Mouse (Mus musculus) G1E (cell line): Measurements from ENCODE around the gene Otop3.

ENCODE experiments used
- CTCF ChIP-seq: IDR thresholded peaks from 2 replicates; pipeline ENCODE4 v1.5.1; 2012; ENCODE audit warnings: low read depth, low read length, inconsistent platforms, mixed read lengths
- POLR2AphosphoS5 ChIP-seq: IDR thresholded peaks from 2 replicates; pipeline ENCODE4 v1.6.1; 2012; ENCODE audit warnings: low read depth, low read length, inconsistent platforms; ENCODE audit not compliant: insufficient replicate concordance

DNA sequence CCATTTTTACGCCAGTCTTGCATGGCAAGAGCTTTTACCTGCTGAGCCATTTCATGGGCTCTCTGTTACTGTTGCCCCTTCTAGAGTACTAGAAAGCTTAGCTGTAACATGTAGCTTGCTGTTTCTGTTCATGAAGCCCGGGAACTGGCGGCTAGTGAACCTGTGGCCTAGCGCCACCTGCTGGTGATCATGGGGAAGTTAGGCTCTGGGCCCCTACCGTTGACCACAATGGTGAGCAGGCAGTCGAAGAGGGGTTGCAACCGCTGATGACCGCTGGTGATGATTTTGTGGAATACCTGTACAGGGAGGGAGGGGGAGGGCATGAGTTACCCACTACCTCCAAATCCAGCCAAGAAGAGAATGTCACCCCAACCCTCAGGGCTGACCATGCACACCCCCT lies 19.7 kb downstream of the Otop3 start:
- TF ChIP-seq POLR2AphosphoS5 (no peak), CTCF (peak; percentile 87)
